Mouse (Mus musculus) heart, embryonic 15.5 days (tissue): ENCODE measurements around the gene Cdhr3. TPM values are rescaled to one million over a fixed set of nuclear protein-coding genes. Genes with fewer than 3 reads are reported as not detected.

Source experiments
- ATAC-seq: fragments of 200-750 bp; cut with Nextera tagmentation; replicated peaks from 2 replicates; pipeline ENCODE4 v1.8.0; 2017; ENCODE audit warnings: low read depth, moderate TSS enrichment; ENCODE audit not compliant: insufficient number of reproducible peaks, insufficient read depth, low FRiP score
- H3K27ac ChIP-seq: fragments of 300-500 bp; sonication (generic); 2 replicates; pipeline ENCODE4 v1.5.1; 2015; ENCODE audit warnings: mild to moderate bottlenecking, inconsistent platforms
- H3K27me3 ChIP-seq: fragments of 300-500 bp; sonication (generic); 2 replicates; pipeline ENCODE4 v1.6.1; 2015; ENCODE audit warnings: inconsistent platforms
- H3K36me3 ChIP-seq: fragments of 300-500 bp; sonication (generic); 2 replicates; pipeline ENCODE4 v1.6.1; 2015; ENCODE audit warnings: mild to moderate bottlenecking, inconsistent platforms
- H3K4me1 ChIP-seq: fragments of 300-500 bp; sonication (generic); replicated peaks from 2 replicates; pipeline ENCODE4 v1.6.1; 2015; ENCODE audit warnings: inconsistent platforms
- H3K4me2 ChIP-seq: fragments of 300-500 bp; sonication (generic); 2 replicates; pipeline ENCODE4 v1.6.1; 2015; ENCODE audit warnings: inconsistent platforms, mild to moderate bottlenecking, moderate library complexity
- H3K4me3 ChIP-seq: fragments of 300-500 bp; sonication (generic); 2 replicates; pipeline ENCODE4 v1.5.1; 2015; ENCODE audit warnings: mild to moderate bottlenecking, inconsistent platforms
- H3K9ac ChIP-seq: fragments of 300-500 bp; sonication (generic); 2 replicates; pipeline ENCODE4 v1.6.1; 2015; ENCODE audit warnings: mild to moderate bottlenecking, inconsistent platforms
- H3K9me3 ChIP-seq: fragments of 300-500 bp; sonication (generic); replicated peaks from 2 replicates; pipeline ENCODE4 v1.6.1; 2016; ENCODE audit warnings: inconsistent platforms
- WGBS: fragments of 180-500 bp; shearing (Covaris S2); methylation state at CpG from one replicate; pipeline ENCODE4 v1.1.7; 2015; ENCODE audit warnings: mixed read lengths; 5-methylcytosine and 5-hydroxymethylcytosine counted together
- polyA plus RNA-seq: library from polyadenylated mRNA; unstranded; fragments of >200 nt; fragmentation: Nextera tagmentation; extraction: Ambion mirVana; gene quantifications from 2 replicates; pipeline ENCODE4 v1.2.1, GENCODE M21; 2015

Cdhr3 gene
- polyA plus RNA-seq, 1 experiment from 2014 or later = 0.37 TPM

DNA sequence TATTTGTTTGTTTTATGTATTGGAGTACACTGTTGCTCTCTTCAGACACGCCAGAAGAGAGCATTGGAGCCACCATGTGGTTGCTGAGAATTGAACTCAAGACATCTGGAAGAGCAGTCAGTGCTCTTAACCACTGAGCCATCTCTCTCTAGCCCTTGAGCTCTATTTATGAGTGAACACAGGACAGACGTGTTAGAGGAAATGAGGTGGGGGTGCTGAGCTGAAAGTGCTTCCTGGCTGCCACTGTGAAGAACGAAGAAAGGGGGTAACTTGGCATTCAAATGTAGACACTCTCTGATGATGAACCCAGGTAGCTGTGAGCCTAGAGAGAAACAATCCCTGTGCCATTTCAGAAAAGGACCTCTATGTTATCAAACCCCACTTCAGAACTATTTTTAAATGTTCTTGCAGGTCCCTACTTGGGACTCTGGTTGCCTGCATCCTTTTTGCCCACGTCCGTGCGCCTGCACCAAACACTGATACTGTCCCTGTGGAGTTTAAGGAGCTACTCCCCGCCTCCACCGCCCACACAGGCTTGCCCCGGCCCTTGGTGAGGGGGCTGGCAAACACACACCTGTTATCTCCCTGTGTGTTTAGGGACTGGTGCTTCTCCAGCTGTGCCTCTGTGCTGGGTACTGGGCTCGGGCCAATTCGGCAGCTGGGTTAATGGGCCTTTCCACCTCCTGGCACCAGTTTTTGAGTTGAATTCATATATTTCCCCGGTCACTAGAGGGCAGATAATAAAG lies 58.2 kb downstream of the Cdhr3 start:
- Histone ChIP-seq H3K4me2 (peak overlapping the region; percentile 49), H3K4me3 (no peak overlapping the region), H3K27me3 (no peaks in the 10 kb centered on the region), H3K9me3 (no peaks in the 10 kb centered on the region), H3K36me3 (no peaks in the 10 kb centered on the region), H3K27ac (peak overlapping the region; percentile 56), H3K4me1 (peaks cover 29% of the 10 kb centered on the region), H3K9ac (no peak overlapping the region)
- WGBS = 31% methylated on average over 12 of the region's 12 CpGs
- peak; percentile 73; the same call in 1 of the 2 replicates for ATAC-seq

DNA sequence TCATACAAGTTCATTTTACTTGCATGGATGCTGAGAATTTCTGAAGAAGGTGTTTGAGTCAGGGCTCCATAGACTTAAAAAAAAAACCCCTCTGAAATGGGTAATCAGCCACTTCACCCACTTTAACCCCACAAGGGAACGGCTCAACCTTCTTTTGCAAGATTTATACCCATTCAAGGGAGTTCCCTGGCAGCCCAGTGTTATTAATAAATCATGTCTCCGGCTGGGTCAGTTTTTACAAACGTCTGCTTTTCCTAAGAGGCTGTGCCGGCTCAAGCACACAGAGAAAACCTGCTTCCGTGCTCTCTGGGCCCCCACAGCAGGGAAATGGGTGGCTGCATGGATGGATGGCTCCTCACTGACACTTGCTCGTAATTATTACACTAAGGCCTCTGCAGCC lies 59.5 kb downstream of the Cdhr3 start:
- no peak overlapping the region for H3K27ac ChIP-seq
- no peak overlapping the region for H3K4me3 ChIP-seq
- H3K4me1 ChIP-seq = peaks cover 31% of the 10 kb centered on the region
- no peaks in the 10 kb centered on the region for H3K27me3 ChIP-seq
- 62% methylated on average over 6 of the region's 6 CpGs for whole genome bisulfite sequencing
- ATAC-seq = no peak
- H3K4me2 ChIP-seq = no peak overlapping the region
- no peaks in the 10 kb centered on the region for H3K36me3 ChIP-seq
- H3K9ac ChIP-seq = no peak overlapping the region
- H3K9me3 ChIP-seq = no peaks in the 10 kb centered on the region

DNA sequence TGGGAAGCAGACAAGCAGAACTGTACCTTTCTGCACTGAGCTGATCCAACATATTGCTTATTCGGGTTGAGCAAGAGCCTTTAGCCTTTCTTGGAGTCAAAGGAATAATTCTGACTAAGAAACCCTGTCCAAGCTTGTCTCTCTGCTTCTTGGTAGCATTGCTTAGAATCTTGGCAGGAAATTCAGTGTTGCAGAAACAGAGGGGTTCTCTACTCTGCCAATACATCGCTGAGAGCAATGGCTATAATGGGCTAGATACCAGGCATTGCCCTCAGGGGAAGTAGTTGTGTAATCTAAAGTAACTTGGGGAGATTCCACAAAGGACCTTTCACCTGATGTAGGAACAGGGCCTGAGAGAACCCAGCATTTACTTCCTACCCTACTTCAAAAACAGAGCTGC lies 62.1 kb downstream of the Cdhr3 start:
- Histone ChIP-seq H3K4me1 (peaks cover 33% of the 10 kb centered on the region), H3K4me3 (no peak overlapping the region), H3K27me3 (no peaks in the 10 kb centered on the region), H3K9ac (no peak overlapping the region), H3K36me3 (no peaks in the 10 kb centered on the region), H3K4me2 (no peak overlapping the region), H3K27ac (no peak overlapping the region), H3K9me3 (no peaks in the 10 kb centered on the region)
- ATAC-seq = no peak
- WGBS = 70% methylated on average over 2 of the region's 2 CpGs

DNA sequence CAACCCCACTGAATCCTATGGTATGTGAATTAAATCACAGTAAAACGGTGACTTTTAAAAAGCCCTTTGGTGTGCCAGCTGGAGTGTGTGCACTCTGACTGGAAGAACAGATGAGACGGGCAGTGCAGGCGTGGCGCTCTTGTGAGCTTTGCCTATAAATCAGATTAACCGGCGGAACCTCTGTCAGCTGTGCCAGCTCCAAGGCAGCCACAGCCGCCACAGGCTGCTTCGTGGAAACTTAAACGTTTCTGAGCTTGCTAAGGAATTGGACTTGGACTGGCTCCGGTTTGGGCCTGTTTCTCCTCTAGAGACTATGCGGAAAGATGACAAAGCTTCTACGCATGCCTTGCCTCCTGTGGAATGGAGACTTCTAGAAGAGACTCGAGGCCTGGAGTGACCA lies 62.6 kb downstream of the Cdhr3 start:
- 86% methylated on average over 13 of the region's 13 CpGs for WGBS
- no peak for ATAC-seq

DNA sequence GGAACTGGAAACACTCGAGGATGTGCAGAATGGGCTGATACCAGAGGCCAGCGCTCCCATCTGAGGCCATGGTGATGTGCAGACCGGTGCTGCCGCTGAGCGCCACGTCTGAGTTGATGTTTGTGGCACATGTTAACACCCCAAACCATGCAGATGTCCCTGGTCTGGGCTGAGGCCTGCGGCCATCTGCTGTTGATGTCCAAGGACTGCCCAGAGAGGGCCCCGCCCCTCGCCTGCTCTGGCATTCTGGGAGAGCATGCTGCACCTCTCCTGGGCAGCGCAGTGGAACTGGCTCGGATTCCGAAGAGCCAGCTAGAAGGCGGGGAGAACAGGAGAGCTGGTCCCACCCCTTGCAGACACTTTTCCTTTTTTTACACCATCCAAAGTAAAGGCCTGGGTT lies 64.0 kb downstream of the Cdhr3 start:
- Histone ChIP-seq H3K9me3 (no peaks in the 10 kb centered on the region), H3K4me2 (no peak overlapping the region), H3K36me3 (no peaks in the 10 kb centered on the region), H3K4me1 (peaks cover 14% of the 10 kb centered on the region), H3K27ac (no peak overlapping the region), H3K27me3 (no peaks in the 10 kb centered on the region), H3K9ac (no peak overlapping the region), H3K4me3 (no peak overlapping the region)
- no peak for ATAC-seq
- WGBS = 59% methylated on average over 13 of the region's 13 CpGs

More for the DNA sequence above, 62.6 kb downstream of the Cdhr3 start:
- no peak overlapping the region for H3K4me3 ChIP-seq
- H3K36me3 ChIP-seq = no peaks in the 10 kb centered on the region
- no peak overlapping the region for H3K4me2 ChIP-seq
- H3K4me1 ChIP-seq = peaks cover 27% of the 10 kb centered on the region
- H3K9me3 ChIP-seq = no peaks in the 10 kb centered on the region
- H3K27me3 ChIP-seq = no peaks in the 10 kb centered on the region
- H3K9ac ChIP-seq = no peak overlapping the region
- no peak overlapping the region for H3K27ac ChIP-seq

DNA sequence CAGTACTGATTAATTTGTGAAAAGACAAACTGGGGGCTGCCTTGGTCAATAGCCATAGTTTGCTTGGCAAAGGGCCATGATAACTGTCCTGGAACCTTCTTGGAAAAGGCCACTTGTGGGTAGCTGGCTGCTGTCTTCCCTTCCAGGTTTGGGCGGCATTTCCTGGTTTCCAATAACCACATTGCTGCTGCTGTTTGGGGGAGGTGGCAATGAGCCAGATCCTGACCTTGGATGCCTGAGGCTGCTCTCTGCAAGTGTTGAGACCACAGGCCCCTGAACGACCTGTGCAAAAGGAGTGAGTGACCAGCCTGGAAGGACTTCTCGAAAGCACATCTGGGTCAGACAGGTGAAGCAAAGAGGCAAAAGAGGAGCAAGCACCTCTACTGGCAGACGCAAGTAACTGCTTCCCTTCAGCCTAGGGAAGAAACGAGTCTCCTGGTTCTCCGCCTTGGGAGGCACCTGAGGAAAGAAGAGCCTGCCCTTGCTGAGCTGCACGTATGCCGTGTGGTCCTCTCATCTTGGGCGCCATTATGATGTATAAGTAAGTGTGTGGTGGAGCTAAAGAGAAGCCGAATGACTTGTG lies 64.5 kb downstream of the Cdhr3 start:
- no peak overlapping the region for H3K27ac ChIP-seq
- WGBS = 50% methylated on average over 10 of the region's 10 CpGs
- H3K36me3 ChIP-seq = no peaks in the 10 kb centered on the region
- no peak overlapping the region for H3K4me3 ChIP-seq
- no peak for ATAC-seq
- no peaks in the 10 kb centered on the region for H3K9me3 ChIP-seq
- H3K9ac ChIP-seq = no peak overlapping the region
- H3K4me2 ChIP-seq = no peak overlapping the region
- H3K4me1 ChIP-seq = peaks cover 12% of the 10 kb centered on the region
- H3K27me3 ChIP-seq = no peaks in the 10 kb centered on the region

DNA sequence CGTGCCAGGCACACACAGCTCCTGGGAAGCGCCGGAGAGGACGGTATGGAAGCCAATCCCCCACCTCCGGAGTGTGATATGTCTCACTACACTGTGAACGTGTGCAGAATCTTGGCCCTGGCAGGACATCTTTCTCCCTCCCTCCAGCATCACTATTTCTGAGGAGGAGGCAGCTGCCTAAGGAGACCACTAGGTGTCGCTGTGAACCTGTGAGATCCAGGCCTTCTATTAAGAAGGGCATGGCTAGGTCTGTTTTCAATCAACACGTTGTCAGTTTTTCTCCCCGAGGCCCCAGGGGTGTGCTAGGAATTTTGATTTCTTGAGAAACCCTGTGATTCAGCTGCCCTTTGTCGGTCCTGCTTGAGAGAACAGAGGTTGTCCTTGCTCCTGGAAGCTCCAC lies 65.6 kb downstream of the Cdhr3 start:
- H3K4me1 ChIP-seq = peaks cover 11% of the 10 kb centered on the region
- WGBS = under 1% methylated on average over 10 of the region's 10 CpGs
- H3K36me3 ChIP-seq = no peaks in the 10 kb centered on the region
- H3K9me3 ChIP-seq = no peaks in the 10 kb centered on the region
- H3K4me2 ChIP-seq = peak overlapping the region; percentile 30
- no peak overlapping the region for H3K27ac ChIP-seq
- ATAC-seq = peak; percentile 58; the same call in 1 of the 2 replicates
- H3K27me3 ChIP-seq = no peaks in the 10 kb centered on the region
- H3K9ac ChIP-seq = no peak overlapping the region
- H3K4me3 ChIP-seq = no peak overlapping the region

DNA sequence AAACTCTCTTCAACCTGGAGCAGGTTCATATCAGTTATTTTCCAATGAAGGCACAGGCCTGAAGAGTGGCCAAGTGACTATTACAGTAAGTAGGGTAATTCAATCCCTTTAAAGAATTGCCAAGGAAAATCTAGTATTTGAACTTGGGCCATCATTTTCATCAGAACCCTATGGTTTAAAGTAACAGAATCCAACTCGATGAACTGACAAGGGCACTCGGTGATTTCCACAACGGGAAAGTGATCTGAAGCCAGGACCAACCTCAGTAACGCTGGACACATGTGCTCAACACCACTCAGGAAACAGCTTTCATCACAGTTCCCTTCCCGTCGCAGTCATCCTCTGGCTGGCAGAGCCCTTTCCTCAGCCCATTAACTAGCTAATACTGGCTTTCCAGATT lies 68.2 kb downstream of the Cdhr3 start:
- Histone ChIP-seq H3K36me3 (no peaks in the 10 kb centered on the region), H3K9me3 (no peaks in the 10 kb centered on the region), H3K4me1 (peaks cover 11% of the 10 kb centered on the region), H3K27ac (no peak overlapping the region), H3K4me3 (no peak overlapping the region), H3K4me2 (no peak overlapping the region), H3K9ac (no peak overlapping the region), H3K27me3 (no peaks in the 10 kb centered on the region)
- 37% methylated on average over 6 of the region's 6 CpGs for WGBS
- ATAC-seq = no peak

DNA sequence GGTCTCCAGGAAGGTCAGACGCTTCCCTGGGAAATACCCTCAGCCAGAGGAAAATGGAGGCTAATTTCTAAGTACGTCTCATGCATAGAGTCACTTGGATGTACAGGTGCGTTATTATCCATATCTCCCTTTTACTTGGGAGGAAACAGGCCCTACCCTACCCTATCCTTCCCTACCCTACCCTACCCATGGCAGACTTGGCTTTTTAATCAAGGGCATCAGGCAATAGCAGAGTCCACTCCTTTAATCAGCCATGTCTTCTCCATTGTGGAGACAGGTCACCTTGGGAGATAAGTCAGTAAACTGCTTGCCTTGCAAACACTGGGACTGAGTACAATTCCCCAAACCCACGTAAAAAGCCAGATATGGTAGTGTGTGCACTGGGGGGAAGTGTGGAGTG lies 70.9 kb downstream of the Cdhr3 start:
- H3K9ac ChIP-seq = no peak overlapping the region
- no peak overlapping the region for H3K4me3 ChIP-seq
- no peaks in the 10 kb centered on the region for H3K36me3 ChIP-seq
- no peaks in the 10 kb centered on the region for H3K27me3 ChIP-seq
- H3K9me3 ChIP-seq = no peaks in the 10 kb centered on the region
- H3K4me2 ChIP-seq = no peak overlapping the region
- no peak for ATAC-seq
- WGBS = 86% methylated on average over 4 of the region's 4 CpGs
- no peaks in the 10 kb centered on the region for H3K4me1 ChIP-seq
- no peak overlapping the region for H3K27ac ChIP-seq

DNA sequence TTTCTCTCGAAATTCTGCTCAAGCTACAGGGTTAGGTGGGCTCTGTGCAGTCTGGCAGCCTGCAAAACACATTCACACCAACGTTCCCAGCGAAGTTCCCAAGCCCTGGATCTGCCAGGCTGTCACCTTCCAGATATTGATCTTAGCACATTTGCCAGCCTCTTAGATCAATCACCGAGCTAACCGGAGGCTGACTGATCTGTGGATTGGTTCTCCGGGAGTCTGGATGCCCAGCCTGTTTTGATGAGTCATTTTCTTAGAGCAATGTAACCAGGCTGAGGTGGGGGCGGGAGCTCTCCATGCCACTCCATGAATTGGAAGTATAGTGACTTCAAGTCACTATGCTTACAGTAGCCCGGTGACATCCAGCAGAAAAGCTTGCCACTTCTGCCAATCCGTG lies 71.5 kb downstream of the Cdhr3 start:
- Histone ChIP-seq H3K4me1 (no peaks in the 10 kb centered on the region), H3K27ac (no peak overlapping the region), H3K27me3 (no peaks in the 10 kb centered on the region), H3K4me3 (no peak overlapping the region), H3K9me3 (no peaks in the 10 kb centered on the region), H3K4me2 (no peak overlapping the region), H3K9ac (no peak overlapping the region), H3K36me3 (no peaks in the 10 kb centered on the region)
- 73% methylated on average over 9 of the region's 9 CpGs for WGBS
- ATAC-seq = no peak

DNA sequence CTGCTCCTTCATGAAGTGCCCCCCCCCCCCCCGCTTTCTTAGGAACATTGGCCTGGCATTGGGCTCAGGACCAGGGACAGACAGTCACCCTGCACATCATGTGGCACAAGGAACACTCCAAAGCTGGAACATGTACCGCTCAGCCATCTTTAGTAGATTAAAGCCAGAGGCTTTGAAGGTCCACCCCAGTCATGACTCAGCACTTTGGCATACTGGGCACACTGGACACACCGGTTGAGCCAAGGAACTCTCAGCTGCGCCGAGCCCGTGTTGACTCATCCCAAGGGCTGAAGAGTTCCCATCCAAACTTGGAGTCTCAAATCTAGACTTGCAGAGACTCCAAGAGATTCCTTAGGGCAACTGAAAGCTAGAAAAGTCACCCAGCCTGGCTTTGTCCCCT lies 72.7 kb downstream of the Cdhr3 start:
- ATAC-seq = no peak
- no peaks in the 10 kb centered on the region for H3K9me3 ChIP-seq
- H3K27ac ChIP-seq = no peak overlapping the region
- H3K4me3 ChIP-seq = no peak overlapping the region
- H3K27me3 ChIP-seq = 0 out of 2 replicates have a peak, but pooled peaks cover 3% of the 10 kb centered on the region
- no peak overlapping the region for H3K9ac ChIP-seq
- WGBS = 83% methylated on average over 6 of the region's 6 CpGs
- no peaks in the 10 kb centered on the region for H3K36me3 ChIP-seq
- H3K4me2 ChIP-seq = no peak overlapping the region
- no peaks in the 10 kb centered on the region for H3K4me1 ChIP-seq

DNA sequence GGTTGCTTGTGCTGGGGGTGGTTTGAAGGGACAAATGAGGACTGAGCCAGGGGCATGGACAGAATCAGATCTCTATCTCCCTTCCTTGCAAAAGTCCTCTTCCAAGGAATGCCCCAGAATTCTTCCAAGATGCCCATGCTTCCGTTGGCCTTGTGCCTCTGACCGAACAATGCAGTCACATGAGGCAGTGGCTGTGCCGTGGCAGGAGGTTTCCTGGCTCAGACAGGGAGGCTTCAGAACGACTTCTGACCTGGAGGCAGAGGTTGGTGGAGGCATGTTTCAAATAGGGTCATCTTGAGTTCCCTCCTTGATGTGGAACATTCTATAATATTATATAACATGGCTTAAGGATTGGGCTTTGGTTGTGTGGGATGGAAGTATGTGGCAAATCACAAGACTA lies 74.1 kb downstream of the Cdhr3 start:
- 0 out of 2 replicates have a peak, but pooled peaks cover 3% of the 10 kb centered on the region for H3K27me3 ChIP-seq
- 65% methylated on average over 4 of the region's 4 CpGs for WGBS
- H3K9ac ChIP-seq = no peak overlapping the region
- no peak overlapping the region for H3K27ac ChIP-seq
- H3K9me3 ChIP-seq = no peaks in the 10 kb centered on the region
- no peak overlapping the region for H3K4me2 ChIP-seq
- no peak overlapping the region for H3K4me3 ChIP-seq
- H3K4me1 ChIP-seq = no peaks in the 10 kb centered on the region
- no peak for ATAC-seq
- H3K36me3 ChIP-seq = no peaks in the 10 kb centered on the region
